Mouse (Mus musculus): ENCODE results near the gene Mpc1.

The Mpc1 gene

GRCm38 (mm10) chr17:8282821-8283525 is at the start of gene Mpc1:
Gene Mpc1, plus strand, starts transcription at chr17:8282904.
- peak; percentile 45 for DNase-seq (ENCODE audit: low read depth)

- DNase-seq (ENCODE audit: low read depth): no peak
Observed at GRCm38 (mm10) chr17:8233618-8234214, 49.0 kb upstream of the Mpc1 start.

DNA sequence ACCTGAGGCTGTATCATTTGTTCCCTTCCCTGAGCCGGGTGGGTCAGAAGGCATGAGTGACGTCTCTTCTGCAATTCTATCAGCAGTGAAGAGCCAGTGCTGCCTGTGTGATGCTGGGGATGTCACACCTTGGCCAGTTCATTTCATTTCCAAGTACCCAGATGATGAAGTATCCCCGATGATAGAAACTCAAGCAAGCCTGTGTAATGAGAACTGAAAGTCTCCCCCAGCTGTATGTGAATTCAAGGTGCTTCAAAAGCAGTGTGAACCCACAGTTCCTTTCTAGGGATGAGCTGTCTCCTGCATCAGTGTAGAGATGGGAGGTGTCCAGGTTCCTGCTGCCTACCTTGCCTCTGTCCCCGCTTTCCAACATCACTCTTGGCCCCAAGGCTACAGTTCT is 48.2 kb upstream of the Mpc1 start:
- no peak for DNase-seq (ENCODE audit: low read depth)

GRCm38 (mm10) chr17:8235743-8236142 is 47.0 kb upstream of the Mpc1 start, which contains the start of gene Ccr6:
Gene Ccr6, plus strand, starts transcription at chr17:8236043.
- DNase-seq (ENCODE audit: low read depth): no peak

- no peak for DNase-seq (ENCODE audit: low read depth)
Observed at GRCm38 (mm10) chr17:8238012-8238710, 44.5 kb upstream of the Mpc1 start.

DNA sequence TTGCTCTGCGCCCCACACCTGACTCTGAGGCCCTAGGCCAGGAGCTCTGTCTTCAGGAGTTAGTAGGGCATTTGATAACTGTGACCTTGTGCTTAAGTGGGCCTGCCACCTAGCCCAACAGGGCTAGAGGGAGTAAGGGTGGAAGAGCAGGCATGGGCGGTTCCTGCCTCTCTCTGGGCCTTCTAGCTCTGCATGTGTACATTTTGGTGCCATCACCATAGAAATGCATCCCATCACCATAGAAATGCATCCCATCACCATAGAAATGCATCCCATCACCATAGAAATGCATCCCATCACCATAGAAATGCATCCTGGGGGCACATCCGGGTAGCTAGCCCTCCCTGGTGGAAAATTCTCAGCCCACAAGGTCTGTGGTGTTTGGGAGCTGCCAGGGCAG is 43.1 kb upstream of the Mpc1 start:
- DNase-seq (ENCODE audit: low read depth): no peak

DNA sequence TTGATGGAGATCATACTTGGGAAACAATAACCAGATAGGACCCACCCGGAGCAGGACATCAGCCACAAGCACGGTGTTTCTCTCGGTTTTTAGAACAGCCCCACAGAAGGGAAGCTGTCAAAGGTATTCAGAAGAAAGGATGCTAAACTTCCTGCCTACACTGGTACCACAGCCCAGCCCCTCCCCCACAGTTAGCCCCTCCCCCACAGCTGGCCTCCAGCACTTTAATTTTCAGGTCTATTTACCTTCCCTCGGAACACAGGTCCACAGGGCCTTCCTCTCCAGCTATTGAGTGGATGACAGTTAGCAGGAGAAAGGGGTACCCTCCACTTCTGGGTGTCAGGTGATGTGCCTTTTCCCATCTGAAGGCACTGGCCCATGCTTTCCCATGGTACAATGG is 42.2 kb upstream of the Mpc1 start:
- no peak for DNase-seq (ENCODE audit: low read depth)

DNA sequence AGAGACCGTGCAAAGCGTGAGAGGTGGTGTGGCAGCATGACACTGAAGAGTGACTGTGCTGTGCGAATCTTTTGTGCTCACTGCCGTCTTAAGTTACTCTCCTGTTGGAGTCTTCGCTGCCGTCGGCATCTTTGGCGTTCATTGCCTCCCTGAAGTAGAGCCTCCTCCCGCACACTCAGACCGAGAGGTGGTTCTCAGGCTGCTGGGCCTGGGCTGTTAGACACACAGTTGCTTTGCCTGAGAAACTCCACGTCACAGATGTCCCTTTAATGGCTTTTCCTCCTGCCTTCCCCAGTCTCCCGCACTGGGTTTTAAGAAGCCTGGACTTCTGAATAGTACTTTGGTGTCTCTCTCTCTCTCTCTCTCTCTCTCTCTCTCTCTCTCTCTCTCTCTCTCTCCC is 41.1 kb upstream of the Mpc1 start:
- no peak for DNase-seq (ENCODE audit: low read depth)

GRCm38 (mm10) chr17:8242186-8242585 is 40.5 kb upstream of the Mpc1 start:
- DNase-seq (ENCODE audit: low read depth): no peak

GRCm38 (mm10) chr17:8244124-8244523 is 38.6 kb upstream of the Mpc1 start:
- DNase-seq (ENCODE audit: low read depth): no peak

DNA sequence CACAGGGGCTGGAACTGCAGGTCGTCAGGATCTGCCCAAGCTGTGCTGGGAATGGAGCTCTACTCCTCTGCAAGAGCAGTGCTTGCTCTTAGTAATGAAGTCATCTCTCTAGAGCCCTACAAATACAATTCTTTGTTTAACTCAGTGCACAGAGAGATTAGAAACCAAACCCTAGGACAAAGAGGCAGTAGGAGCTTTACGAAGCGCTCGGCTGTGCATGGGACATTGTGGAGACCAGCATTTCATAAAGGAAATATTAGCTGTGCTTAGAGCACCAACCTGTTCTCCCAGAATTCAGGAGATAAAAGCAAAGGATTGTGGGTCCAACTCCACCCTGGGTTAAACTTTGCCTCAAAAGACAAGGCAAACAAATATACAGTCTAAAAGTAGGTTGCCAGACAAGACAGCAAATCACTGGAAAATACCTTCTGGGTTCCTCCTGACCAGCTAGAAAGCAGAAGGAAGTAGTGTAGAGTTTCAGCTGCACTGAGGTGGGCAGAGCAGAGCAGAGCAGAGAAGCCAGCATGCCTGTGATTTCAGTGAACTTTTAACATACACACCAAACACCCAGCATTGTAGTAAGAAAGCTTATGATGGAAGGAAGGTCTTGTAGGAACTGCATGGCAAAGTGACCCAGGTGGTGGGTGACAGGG is 36.5 kb upstream of the Mpc1 start:
- no peak for DNase-seq (ENCODE audit: low read depth)

DNA sequence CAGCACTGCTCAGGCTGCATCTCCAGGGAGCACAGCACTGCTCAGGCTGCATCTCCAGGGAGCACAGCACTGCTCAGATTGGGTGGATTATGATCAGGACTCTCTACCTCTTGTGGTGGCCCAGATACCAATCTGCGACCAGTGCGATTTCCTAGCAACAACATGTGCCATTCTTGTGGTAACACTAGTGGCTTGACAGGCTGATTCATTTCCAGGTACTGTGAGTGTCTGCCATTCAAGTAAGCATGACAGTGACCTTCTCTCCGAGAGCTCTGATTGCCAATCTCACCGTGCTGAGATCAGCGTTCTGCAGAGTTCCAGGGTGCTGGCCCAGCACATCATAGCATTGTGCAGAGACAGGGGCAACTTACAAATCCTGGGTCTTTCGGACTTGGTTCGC is 31.0 kb upstream of the Mpc1 start:
- DNase-seq (ENCODE audit: low read depth): no peak

DNA sequence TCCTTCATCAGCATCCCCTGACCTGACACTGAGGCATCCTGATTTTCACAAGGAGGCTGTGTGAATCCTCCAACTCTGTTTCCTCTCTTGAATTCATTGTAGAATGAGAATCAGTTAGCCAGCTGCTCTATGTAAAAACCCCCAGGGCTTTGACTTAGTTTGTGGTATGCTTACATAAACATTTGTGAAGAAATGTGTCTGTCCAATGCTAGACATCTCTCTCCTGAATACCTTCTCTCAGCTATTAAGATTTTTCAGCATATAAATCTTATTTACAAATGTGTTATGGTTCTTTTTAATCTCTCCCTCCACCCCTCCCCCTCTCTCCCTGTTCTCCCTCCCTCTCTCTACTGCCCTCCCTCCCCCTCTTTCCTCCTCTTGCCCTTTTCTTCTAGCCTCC is 28.4 kb upstream of the Mpc1 start:
- DNase-seq (ENCODE audit: low read depth): no peak

DNA sequence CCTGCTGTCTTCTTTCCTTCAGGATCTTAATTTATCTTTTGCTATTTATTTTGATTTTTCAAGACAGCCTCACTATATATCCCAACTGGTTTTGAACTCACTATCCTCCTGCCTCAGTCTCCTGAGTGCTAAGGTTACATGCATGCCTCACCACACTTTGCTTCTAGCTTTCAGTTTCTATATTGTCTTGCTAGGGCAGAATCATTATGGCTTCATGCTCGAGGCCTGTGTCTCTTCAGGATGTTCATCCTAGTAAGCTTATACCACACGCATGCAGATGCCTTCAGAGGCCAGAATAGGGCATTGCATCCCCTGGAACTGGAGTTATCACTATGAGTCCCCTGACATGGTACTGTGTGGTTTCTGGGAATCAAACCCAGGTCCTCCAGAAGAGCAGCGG is 27.8 kb upstream of the Mpc1 start:
- DNase-seq (ENCODE audit: low read depth): no peak

- no peak for DNase-seq (ENCODE audit: low read depth)
Observed at GRCm38 (mm10) chr17:8255583-8255982, 27.1 kb upstream of the Mpc1 start.

DNA sequence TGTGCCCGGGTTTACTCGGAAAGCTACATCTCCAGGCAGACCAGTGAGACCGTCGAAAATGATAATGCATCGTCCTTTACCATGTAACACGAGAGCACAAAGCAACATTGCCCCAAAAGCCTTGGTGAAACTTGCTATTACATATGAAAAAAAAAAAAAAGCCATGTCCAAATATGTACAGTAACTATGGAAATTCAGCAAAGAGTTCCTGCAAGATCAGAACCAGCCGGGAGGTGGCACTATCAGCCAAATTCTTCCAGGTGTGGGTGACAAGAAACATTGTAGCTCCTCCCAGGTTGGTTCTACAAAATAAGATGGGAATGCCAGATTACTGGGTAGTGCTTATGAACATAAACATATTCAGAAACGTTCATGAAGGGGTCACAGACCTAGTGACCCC is 25.7 kb upstream of the Mpc1 start:
- DNase-seq (ENCODE audit: low read depth): no peak

GRCm38 (mm10) chr17:8264638-8265037 is 18.1 kb upstream of the Mpc1 start:
- DNase-seq (ENCODE audit: low read depth): peak; percentile 36

DNA sequence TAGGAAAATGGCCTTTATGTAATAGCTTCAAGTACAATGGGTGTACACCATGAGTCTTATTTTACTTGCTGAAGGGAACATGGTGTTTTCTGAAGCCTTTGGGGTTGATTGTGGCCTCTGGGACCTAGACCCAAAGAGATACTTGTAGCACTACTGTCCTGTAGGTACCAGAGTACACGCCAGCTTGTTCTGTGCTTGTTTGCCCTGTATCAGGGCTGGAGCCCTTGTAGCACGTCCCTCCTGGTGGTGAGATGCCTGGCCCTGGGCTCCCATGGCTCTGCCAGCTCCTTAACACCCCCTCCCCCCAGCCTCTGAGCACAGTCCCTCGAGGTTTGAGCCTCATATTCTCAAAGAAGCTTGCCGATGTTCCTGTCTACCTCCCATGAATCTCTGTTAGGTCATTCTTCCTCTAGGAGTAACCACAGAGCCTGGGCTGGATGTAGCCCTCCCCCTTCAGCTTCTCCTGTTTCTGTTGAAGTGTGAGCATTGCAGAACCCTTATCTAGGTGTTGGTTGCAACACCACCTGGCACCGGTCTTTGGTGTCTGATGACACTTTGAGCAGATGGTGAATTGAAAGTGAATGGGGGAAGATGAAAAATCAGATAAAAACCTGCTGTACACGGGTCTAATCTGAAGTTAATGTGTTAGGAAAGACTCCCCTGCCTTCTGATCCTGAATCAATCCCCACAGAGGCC is 10.5 kb upstream of the Mpc1 start:
- DNase-seq (ENCODE audit: low read depth): no peak

GRCm38 (mm10) chr17:8272951-8273350 is 9.8 kb upstream of the Mpc1 start:
- DNase-seq (ENCODE audit: low read depth): no peak

DNA sequence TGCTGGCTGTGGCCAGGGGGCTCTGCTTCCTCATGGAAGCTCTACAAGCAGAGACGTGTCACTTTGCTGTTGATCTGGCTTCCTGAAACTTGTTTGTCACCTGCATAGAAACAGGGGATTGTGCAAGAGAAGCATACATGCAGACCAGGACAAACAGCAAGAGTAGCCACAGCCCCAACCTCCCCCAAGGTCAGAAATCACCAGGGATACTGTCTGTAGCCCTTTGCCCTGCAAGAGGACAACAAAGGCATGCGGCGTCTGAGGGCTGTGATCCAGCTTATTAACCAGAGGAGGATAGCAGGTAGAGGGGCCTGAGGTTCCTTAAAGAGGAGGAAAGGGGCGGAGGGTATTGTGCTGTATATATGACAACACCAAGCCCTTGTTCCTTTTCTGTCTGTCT is 6.6 kb upstream of the Mpc1 start:
- no peak for DNase-seq (ENCODE audit: low read depth)

DNA sequence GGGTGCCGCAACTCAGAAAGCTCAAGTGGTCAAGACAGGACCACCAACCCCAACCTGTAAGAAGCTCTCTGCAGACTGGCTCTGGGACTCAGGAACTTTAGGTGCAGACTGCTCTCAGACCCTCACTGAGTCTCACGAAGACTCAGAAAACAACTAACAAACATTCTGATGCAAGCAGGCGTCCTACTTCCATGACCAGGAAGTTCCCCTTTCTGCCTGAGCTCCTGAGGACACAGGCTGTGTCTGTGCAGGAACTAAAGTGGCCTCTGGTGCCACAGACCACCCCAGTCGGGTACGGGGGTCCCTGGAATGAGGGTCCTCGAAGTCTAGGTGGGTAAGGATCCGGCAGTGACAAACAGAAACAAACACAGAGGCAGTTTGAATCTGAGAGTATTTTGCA is 6.0 kb upstream of the Mpc1 start:
- DNase-seq (ENCODE audit: low read depth): no peak

DNA sequence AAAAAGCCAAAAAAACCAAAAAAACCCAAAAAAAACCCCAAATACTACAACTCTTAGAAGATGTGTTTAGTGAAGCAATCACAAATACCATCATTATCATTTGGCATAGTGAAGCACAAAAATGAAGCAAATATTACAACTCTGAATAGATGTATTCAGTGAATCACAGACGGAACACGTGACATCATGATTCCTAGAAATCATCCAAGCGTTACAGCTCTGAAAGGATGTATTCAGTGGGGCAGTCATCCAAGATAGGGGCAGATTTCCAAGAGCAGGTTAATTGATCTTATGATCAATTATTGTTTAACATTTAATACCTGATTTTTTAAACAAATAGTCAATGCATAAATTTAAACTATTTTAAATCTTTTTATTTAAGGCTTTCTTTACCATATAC is 5.4 kb upstream of the Mpc1 start:
- no peak for DNase-seq (ENCODE audit: low read depth)
